Mouse (Mus musculus) intestine, postnatal 0 days (tissue): ENCODE results near the gene Fbxo28. TPM values are rescaled to one million over a fixed set of nuclear protein-coding genes. Genes with fewer than 3 reads are reported as not detected.

ENCODE experiments used
- ATAC-seq: fragments of 200-750 bp; cut with Nextera tagmentation; 2 replicates; pipeline ENCODE4 v1.8.0; 2017; ENCODE audit warnings: mild to moderate bottlenecking, moderate TSS enrichment, moderate library complexity
- H3K27ac ChIP-seq: fragments of 300-500 bp; sonication (generic); 2 replicates; pipeline ENCODE4 v1.5.1; 2014; ENCODE audit warnings: mild to moderate bottlenecking, low read depth, low read length, moderate library complexity
- H3K27me3 ChIP-seq: fragments of 300-500 bp; sonication (generic); replicated peaks from 2 replicates; pipeline ENCODE4 v1.6.1; 2014; ENCODE audit warnings: low read length, mixed read lengths; ENCODE audit not compliant: control insufficient read depth, insufficient read depth
- H3K36me3 ChIP-seq: fragments of 300-500 bp; sonication (generic); 2 replicates; pipeline ENCODE4 v1.6.1; 2014; ENCODE audit warnings: mild to moderate bottlenecking, moderate library complexity; ENCODE audit not compliant: control insufficient read depth, insufficient read depth
- H3K4me1 ChIP-seq: fragments of 300-500 bp; sonication (generic); replicated peaks from 2 replicates; pipeline ENCODE4 v1.6.1; 2014; ENCODE audit warnings: antibody characterized with exemption, low read length, mixed read lengths; ENCODE audit not compliant: control insufficient read depth, insufficient read depth
- H3K4me2 ChIP-seq: fragments of 300-500 bp; sonication (generic); replicated peaks from 2 replicates; pipeline ENCODE4 v1.6.1; 2014; ENCODE audit warnings: low read depth, mild to moderate bottlenecking, moderate library complexity
- H3K4me3 ChIP-seq: fragments of 300-500 bp; sonication (generic); 2 replicates; pipeline ENCODE4 v1.5.1; 2014; ENCODE audit warnings: low read depth, low read length
- H3K9ac ChIP-seq: fragments of 300-500 bp; sonication (generic); 2 replicates; pipeline ENCODE4 v1.6.1; 2014; ENCODE audit warnings: mild to moderate bottlenecking, low read depth, low read length
- H3K9me3 ChIP-seq: fragments of 300-500 bp; sonication (generic); 2 replicates; pipeline ENCODE4 v1.6.1; 2016; ENCODE audit warnings: mixed run types; ENCODE audit not compliant: control insufficient read depth
- CTCF ChIP-seq: sonication (generic); IDR thresholded peaks from 2 replicates; pipeline ENCODE4 v1.5.1; 2016; ENCODE audit warnings: low read depth, mild to moderate bottlenecking, control low read depth, antibody characterized with exemption, moderate library complexity
- WGBS: fragments of 180-500 bp; shearing (Covaris S2); extraction: QIAGEN DNeasy Blood & Tissue Kit; methylation state at CpG from one replicate; pipeline ENCODE4 v1.1.7; 2014; 5-methylcytosine and 5-hydroxymethylcytosine counted together
- polyA plus RNA-seq: library from polyadenylated mRNA; unstranded; fragments of >200 nt; fragmentation: Nextera tagmentation; extraction: Ambion mirVana; gene quantifications from 2 replicates; pipeline ENCODE4 v1.2.1, GENCODE M21; 2015

The Fbxo28 gene
- polyA plus RNA-seq, 1 experiment from 2014 or later = 9.7 TPM

- no peak overlapping the region for H3K9ac ChIP-seq
- no peak overlapping the region for H3K4me2 ChIP-seq
- no peaks in the 10 kb centered on the region for H3K36me3 ChIP-seq
- TF ChIP-seq CTCF = no peak
- no peak overlapping the region for H3K27ac ChIP-seq
- H3K9me3 ChIP-seq = no peaks in the 10 kb centered on the region
- no peak overlapping the region for H3K4me3 ChIP-seq
- H3K4me1 ChIP-seq = no peaks in the 10 kb centered on the region
- no peaks in the 10 kb centered on the region for H3K27me3 ChIP-seq
- 65% methylated on average over 2 of the region's 2 CpGs for WGBS
- ATAC-seq = no peak
Observed at GRCm38 (mm10) chr1:182288601-182289000, 52.8 kb downstream of the Fbxo28 start.

GRCm38 (mm10) chr1:182287781-182288180 lies 53.6 kb downstream of the Fbxo28 start:
- no peaks in the 10 kb centered on the region for H3K36me3 ChIP-seq
- H3K4me1 ChIP-seq = no peaks in the 10 kb centered on the region
- H3K9me3 ChIP-seq = no peaks in the 10 kb centered on the region
- no peak for ATAC-seq
- H3K27me3 ChIP-seq = no peaks in the 10 kb centered on the region
- H3K27ac ChIP-seq = no peak overlapping the region
- H3K4me3 ChIP-seq = no peak overlapping the region
- no peak overlapping the region for H3K4me2 ChIP-seq
- TF ChIP-seq CTCF = peak; percentile 53
- H3K9ac ChIP-seq = no peak overlapping the region
- 76% methylated on average over 7 of the region's 7 CpGs for WGBS

- TF ChIP-seq CTCF = no peak
- Histone ChIP-seq H3K27ac (no peak overlapping the region), H3K9ac (no peak overlapping the region), H3K4me2 (no peak overlapping the region), H3K4me3 (no peak overlapping the region), H3K36me3 (peaks cover 3% of the 10 kb centered on the region; the same call in 1 of the 2 replicates), H3K27me3 (no peaks in the 10 kb centered on the region), H3K4me1 (no peaks in the 10 kb centered on the region), H3K9me3 (no peaks in the 10 kb centered on the region)
- no peak for ATAC-seq
- 89% methylated on average over 2 of the region's 2 CpGs for WGBS
Observed at GRCm38 (mm10) chr1:182284795-182285194, 56.6 kb downstream of the Fbxo28 start.

- no peak overlapping the region for H3K27ac ChIP-seq
Observed at GRCm38 (mm10) chr1:182283231-182283630, 58.2 kb downstream of the Fbxo28 start.

GRCm38 (mm10) chr1:182282091-182283075 lies 59.0 kb downstream of the Fbxo28 start, which contains the start of gene Degs1:
Degs1 (minus strand) TSS chr1:182282804.
- Histone ChIP-seq H3K9ac (peak within 1 kb of the TSS; percentile 82), H3K4me1 (no peaks in the 10 kb centered on the region), H3K36me3 (peaks cover 23% of the 10 kb centered on the region), H3K9me3 (no peaks in the 10 kb centered on the region), H3K27ac (peak within 1 kb of the TSS; percentile 88), H3K27me3 (no peaks in the 10 kb centered on the region), H3K4me3 (peak within 1 kb of the TSS; percentile 84), H3K4me2 (peak within 1 kb of the TSS; percentile 89)
- under 1% methylated on average over 94 of the region's 94 CpGs for WGBS
- peak; percentile 89 for ATAC-seq
- no peak for TF ChIP-seq CTCF

More at GRCm38 (mm10) chr1:182283231-182283630, 58.2 kb downstream of the Fbxo28 start:
- H3K4me3 ChIP-seq = no peak overlapping the region
- WGBS = 50% methylated on average over 7 of the region's 7 CpGs
- no peak overlapping the region for H3K9ac ChIP-seq
- H3K36me3 ChIP-seq = peaks cover 14% of the 10 kb centered on the region
- H3K4me1 ChIP-seq = no peaks in the 10 kb centered on the region
- H3K27me3 ChIP-seq = no peaks in the 10 kb centered on the region
- no peak for TF ChIP-seq CTCF
- H3K4me2 ChIP-seq = peak overlapping the region; percentile 89
- H3K9me3 ChIP-seq = no peaks in the 10 kb centered on the region
- no peak for ATAC-seq

- Histone ChIP-seq H3K27me3 (no peaks in the 10 kb centered on the region), H3K4me3 (peak overlapping the region; percentile 84), H3K36me3 (peaks cover 32% of the 10 kb centered on the region), H3K9ac (no peak overlapping the region), H3K4me2 (peak overlapping the region; percentile 89), H3K27ac (no peak overlapping the region), H3K9me3 (no peaks in the 10 kb centered on the region), H3K4me1 (no peaks in the 10 kb centered on the region)
- WGBS = 16% methylated on average over 9 of the region's 9 CpGs
- TF ChIP-seq CTCF = no peak
- ATAC-seq = peak; percentile 25; the same call in 1 of the 2 replicates
Observed at GRCm38 (mm10) chr1:182281251-182281711, 60.1 kb downstream of the Fbxo28 start.
